Mouse (Mus musculus) midbrain, embryonic 15.5 days (tissue): ENCODE results near the gene Rcan1. TPM values are rescaled to one million over a fixed set of nuclear protein-coding genes. Genes with fewer than 3 reads are reported as not detected.

Experiments used
- ATAC-seq: fragments of 200-750 bp; cut with Nextera tagmentation; replicated peaks from 2 replicates; pipeline ENCODE4 v1.8.0; 2017; ENCODE audit warnings: moderate TSS enrichment
- H3K27ac ChIP-seq: fragments of 300-500 bp; sonication (generic); 2 replicates; pipeline ENCODE4 v1.5.1; 2015; ENCODE audit warnings: mild to moderate bottlenecking, inconsistent platforms
- H3K27me3 ChIP-seq: fragments of 300-500 bp; sonication (generic); replicated peaks from 2 replicates; pipeline ENCODE4 v1.6.1; 2015; ENCODE audit warnings: inconsistent platforms
- H3K36me3 ChIP-seq: fragments of 300-500 bp; sonication (generic); replicated peaks from 2 replicates; pipeline ENCODE4 v1.6.1; 2015; ENCODE audit warnings: inconsistent platforms
- H3K4me1 ChIP-seq: fragments of 300-500 bp; sonication (generic); 2 replicates; pipeline ENCODE4 v1.6.1; 2015; ENCODE audit warnings: inconsistent platforms
- H3K4me2 ChIP-seq: fragments of 300-500 bp; sonication (generic); 2 replicates; pipeline ENCODE4 v1.6.1; 2015; ENCODE audit warnings: inconsistent platforms, mild to moderate bottlenecking, moderate library complexity
- H3K4me3 ChIP-seq: fragments of 300-500 bp; sonication (generic); 2 replicates; pipeline ENCODE4 v1.5.1; 2015; ENCODE audit warnings: mild to moderate bottlenecking, inconsistent platforms
- H3K9ac ChIP-seq: fragments of 300-500 bp; sonication (generic); 2 replicates; pipeline ENCODE4 v1.6.1; 2015; ENCODE audit warnings: mild to moderate bottlenecking, inconsistent platforms
- H3K9me3 ChIP-seq: fragments of 300-500 bp; sonication (generic); 2 replicates; pipeline ENCODE4 v1.6.1; 2016; ENCODE audit warnings: inconsistent platforms
- whole genome bisulfite sequencing: fragments of 180-500 bp; shearing (Covaris S2); methylation state at CpG from one replicate; pipeline ENCODE4 v1.1.7; 2015; ENCODE audit warnings: mixed read lengths; 5-methylcytosine and 5-hydroxymethylcytosine counted together
- polyA plus RNA-seq: library from polyadenylated mRNA; unstranded; fragments of >200 nt; fragmentation: Nextera tagmentation; extraction: Ambion mirVana; gene quantifications from 2 replicates; pipeline ENCODE4 v1.2.1, GENCODE M21; 2015

Gene Rcan1
- polyA plus RNA-seq, 1 experiment from 2014 or later, result 82.1 TPM

GRCm38 (mm10) chr16:92383412-92383811 is 87.3 kb downstream of the Rcan1 start:
- ATAC-seq, result no peak
- no peak overlapping the region for H3K4me3 ChIP-seq
- no peaks in the 10 kb centered on the region for H3K36me3 ChIP-seq
- no peak overlapping the region for H3K4me2 ChIP-seq
- H3K27ac ChIP-seq, result no peak overlapping the region
- H3K9ac ChIP-seq, result no peak overlapping the region
- H3K27me3 ChIP-seq, result no peaks in the 10 kb centered on the region
- peaks cover 7% of the 10 kb centered on the region; the same call in 1 of the 2 replicates for H3K4me1 ChIP-seq
- no peaks in the 10 kb centered on the region for H3K9me3 ChIP-seq

DNA sequence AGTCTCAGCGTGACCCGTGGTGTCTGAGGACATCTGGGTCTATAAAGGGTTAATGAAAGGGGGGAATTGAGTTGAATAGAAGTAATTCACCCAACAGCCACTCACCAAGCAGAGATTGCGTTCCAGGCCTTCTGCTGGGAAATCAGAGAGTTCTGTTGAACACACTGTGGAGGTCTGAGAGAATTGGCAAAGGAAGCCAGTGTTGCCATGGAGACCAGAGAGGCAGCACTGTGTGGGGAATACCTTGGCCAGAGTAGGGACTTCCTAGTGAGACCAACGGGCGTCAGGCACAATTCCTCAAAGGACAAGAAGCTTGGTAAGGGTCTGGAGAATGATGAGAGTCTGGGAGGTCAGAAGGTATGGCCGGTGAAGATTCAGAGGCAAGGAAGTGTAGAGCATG is 88.2 kb downstream of the Rcan1 start:
- 36% methylated on average over 6 of the region's 6 CpGs for WGBS
- H3K9me3 ChIP-seq, result no peaks in the 10 kb centered on the region
- no peak overlapping the region for H3K9ac ChIP-seq
- H3K27ac ChIP-seq, result no peak overlapping the region
- no peak overlapping the region for H3K4me3 ChIP-seq
- no peak overlapping the region for H3K4me2 ChIP-seq
- peaks cover 7% of the 10 kb centered on the region; the same call in 1 of the 2 replicates for H3K4me1 ChIP-seq
- ATAC-seq, result peak; percentile 69; the same call in 1 of the 2 replicates
- no peaks in the 10 kb centered on the region for H3K27me3 ChIP-seq
- no peaks in the 10 kb centered on the region for H3K36me3 ChIP-seq

DNA sequence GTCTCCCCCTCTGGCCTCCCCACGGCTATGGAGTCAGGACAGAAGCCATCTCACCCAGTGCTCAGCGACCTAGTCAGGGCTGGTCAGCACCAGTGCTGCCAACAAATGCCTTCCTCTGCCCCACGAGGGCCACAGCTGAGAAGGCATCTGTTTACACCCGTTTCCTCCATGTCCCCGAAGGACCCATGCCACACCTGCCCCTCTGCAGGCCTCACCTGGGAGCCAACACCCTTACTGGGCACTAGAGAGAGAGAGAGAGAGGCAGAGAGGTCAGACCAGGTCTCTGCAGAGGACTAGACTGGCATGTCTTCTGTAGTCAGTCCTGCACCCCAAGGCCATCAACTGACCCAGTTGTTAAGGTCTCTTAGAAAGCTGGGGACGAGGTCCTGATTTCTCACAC is 89.6 kb downstream of the Rcan1 start:
- no peaks in the 10 kb centered on the region for H3K27me3 ChIP-seq
- 76% methylated on average over 6 of the region's 6 CpGs for WGBS
- no peak for ATAC-seq

GRCm38 (mm10) chr16:92376976-92377375 is 93.7 kb downstream of the Rcan1 start:
- H3K27me3 ChIP-seq, result no peaks in the 10 kb centered on the region
- no peaks in the 10 kb centered on the region for H3K9me3 ChIP-seq
- H3K36me3 ChIP-seq, result no peaks in the 10 kb centered on the region
- H3K27ac ChIP-seq, result no peak overlapping the region
- WGBS, result 94% methylated on average over 6 of the region's 6 CpGs
- no peak overlapping the region for H3K4me3 ChIP-seq
- peaks cover 5% of the 10 kb centered on the region; the same call in 1 of the 2 replicates for H3K4me1 ChIP-seq
- ATAC-seq, result no peak
- H3K9ac ChIP-seq, result no peak overlapping the region
- H3K4me2 ChIP-seq, result no peak overlapping the region

More for the DNA sequence above, 89.6 kb downstream of the Rcan1 start:
- no peak overlapping the region for H3K4me3 ChIP-seq
- H3K36me3 ChIP-seq, result no peaks in the 10 kb centered on the region
- no peak overlapping the region for H3K4me2 ChIP-seq
- peaks cover 7% of the 10 kb centered on the region; the same call in 1 of the 2 replicates for H3K4me1 ChIP-seq
- H3K9me3 ChIP-seq, result no peaks in the 10 kb centered on the region
- H3K9ac ChIP-seq, result no peak overlapping the region
- H3K27ac ChIP-seq, result no peak overlapping the region

GRCm38 (mm10) chr16:92371623-92372022 is 99.0 kb downstream of the Rcan1 start:
- ATAC-seq, result no peak
- Histone ChIP-seq H3K36me3 (no peaks in the 10 kb centered on the region), H3K4me3 (no peak overlapping the region), H3K9me3 (no peaks in the 10 kb centered on the region), H3K27ac (no peak overlapping the region), H3K9ac (no peak overlapping the region), H3K27me3 (no peaks in the 10 kb centered on the region), H3K4me2 (no peak overlapping the region), H3K4me1 (0 out of 2 replicates have a peak, but pooled peaks cover 5% of the 10 kb centered on the region)
- WGBS, result 41% methylated on average over 5 of the region's 5 CpGs

- Histone ChIP-seq H3K9me3 (no peaks in the 10 kb centered on the region), H3K4me3 (no peak overlapping the region), H3K4me2 (no peak overlapping the region), H3K36me3 (no peaks in the 10 kb centered on the region), H3K27ac (no peak overlapping the region), H3K27me3 (no peaks in the 10 kb centered on the region), H3K4me1 (0 out of 2 replicates have a peak, but pooled peaks cover 5% of the 10 kb centered on the region), H3K9ac (no peak overlapping the region)
- WGBS, result 56% methylated on average over 2 of the region's 2 CpGs
- no peak for ATAC-seq
Observed at GRCm38 (mm10) chr16:92369260-92369659, 101.4 kb downstream of the Rcan1 start.

GRCm38 (mm10) chr16:92365477-92365876 is 105.2 kb downstream of the Rcan1 start:
- Histone ChIP-seq H3K27me3 (no peaks in the 10 kb centered on the region), H3K9ac (no peak overlapping the region), H3K4me1 (no peaks in the 10 kb centered on the region), H3K36me3 (no peaks in the 10 kb centered on the region), H3K9me3 (no peaks in the 10 kb centered on the region), H3K4me2 (no peak overlapping the region), H3K27ac (no peak overlapping the region), H3K4me3 (no peak overlapping the region)
- 55% methylated on average over 7 of the region's 7 CpGs for WGBS
- no peak for ATAC-seq

DNA sequence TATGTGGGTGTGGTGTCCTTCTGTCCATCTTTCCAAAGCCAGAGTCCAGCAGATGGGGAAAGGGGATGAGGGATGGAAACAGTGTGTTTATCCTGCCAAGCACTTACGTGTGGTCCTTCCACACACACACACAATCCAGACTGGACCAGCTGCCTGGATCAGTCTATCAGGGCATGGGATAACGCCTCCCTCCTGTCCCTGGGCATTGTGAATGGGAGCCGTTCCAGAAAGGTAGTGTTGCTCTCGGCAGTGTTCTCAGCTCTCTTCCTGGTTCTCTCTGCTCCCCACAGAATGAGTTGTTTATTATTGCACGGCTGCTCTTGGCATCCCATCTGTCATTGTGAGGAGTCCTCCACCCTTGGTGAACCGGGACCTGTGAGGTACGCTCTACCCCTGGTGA is 110.0 kb downstream of the Rcan1 start:
- Histone ChIP-seq H3K9ac (no peak overlapping the region), H3K36me3 (no peaks in the 10 kb centered on the region), H3K27ac (no peak overlapping the region), H3K4me3 (no peak overlapping the region), H3K9me3 (no peaks in the 10 kb centered on the region), H3K4me2 (no peak overlapping the region), H3K27me3 (no peaks in the 10 kb centered on the region), H3K4me1 (peaks cover 3% of the 10 kb centered on the region; the same call in 1 of the 2 replicates)
- ATAC-seq, result no peak
- 82% methylated on average over 7 of the region's 7 CpGs for WGBS

- 0 out of 2 replicates have a peak, but pooled peaks have one; percentile 24 for ATAC-seq
- Histone ChIP-seq H3K4me3 (no peak within 1 kb of the TSS), H3K4me2 (no peak within 1 kb of the TSS), H3K27ac (no peak within 1 kb of the TSS), H3K36me3 (no peaks in the 10 kb centered on the region), H3K9me3 (no peaks in the 10 kb centered on the region), H3K27me3 (no peaks in the 10 kb centered on the region), H3K9ac (no peak within 1 kb of the TSS), H3K4me1 (peaks cover 3% of the 10 kb centered on the region; the same call in 1 of the 2 replicates)
- 66% methylated on average over 9 of the region's 9 CpGs for WGBS
Observed at GRCm38 (mm10) chr16:92359229-92359628, 111.4 kb downstream of the Rcan1 start, which contains the start of gene Kcne1. Gene Kcne1, minus strand, starts transcription at chr16:92359468.

- H3K4me1 ChIP-seq, result peaks cover 3% of the 10 kb centered on the region; the same call in 1 of the 2 replicates
- no peak overlapping the region for H3K27ac ChIP-seq
- 25% methylated on average over 9 of the region's 9 CpGs for WGBS
Observed at GRCm38 (mm10) chr16:92358734-92359133, 111.9 kb downstream of the Rcan1 start.

DNA sequence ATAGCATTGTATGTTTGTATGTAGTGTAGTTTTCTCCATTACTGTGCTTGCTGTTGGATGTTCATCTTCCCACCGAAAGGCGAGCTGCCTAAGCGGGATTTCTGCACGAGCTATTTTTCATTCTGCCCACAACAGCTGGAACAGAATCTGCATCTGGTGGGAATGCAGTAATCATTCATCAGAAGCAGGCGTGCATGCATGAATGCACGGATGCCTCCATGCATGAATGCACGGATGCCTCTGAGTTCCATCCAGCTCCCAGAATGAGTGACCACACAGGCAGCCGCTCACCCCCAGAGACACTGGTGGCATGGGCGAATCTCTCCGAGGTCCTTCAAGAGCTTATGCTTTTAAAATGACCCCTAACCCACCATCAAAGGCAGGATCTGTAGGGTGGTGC is 113.1 kb downstream of the Rcan1 start:
- H3K36me3 ChIP-seq, result no peaks in the 10 kb centered on the region
- no peak overlapping the region for H3K9ac ChIP-seq
- H3K4me3 ChIP-seq, result no peak overlapping the region
- no peak overlapping the region for H3K4me2 ChIP-seq
- no peak for ATAC-seq
- no peak overlapping the region for H3K27ac ChIP-seq
- WGBS, result 24% methylated on average over 10 of the region's 10 CpGs
- H3K4me1 ChIP-seq, result peaks cover 3% of the 10 kb centered on the region; the same call in 1 of the 2 replicates
- no peaks in the 10 kb centered on the region for H3K9me3 ChIP-seq
- H3K27me3 ChIP-seq, result no peaks in the 10 kb centered on the region

More at GRCm38 (mm10) chr16:92358734-92359133, 111.9 kb downstream of the Rcan1 start:
- Histone ChIP-seq H3K27me3 (no peaks in the 10 kb centered on the region), H3K9ac (no peak overlapping the region), H3K4me3 (no peak overlapping the region), H3K36me3 (no peaks in the 10 kb centered on the region), H3K9me3 (no peaks in the 10 kb centered on the region), H3K4me2 (no peak overlapping the region)
- 0 out of 2 replicates have a peak, but pooled peaks have one; percentile 24 for ATAC-seq

DNA sequence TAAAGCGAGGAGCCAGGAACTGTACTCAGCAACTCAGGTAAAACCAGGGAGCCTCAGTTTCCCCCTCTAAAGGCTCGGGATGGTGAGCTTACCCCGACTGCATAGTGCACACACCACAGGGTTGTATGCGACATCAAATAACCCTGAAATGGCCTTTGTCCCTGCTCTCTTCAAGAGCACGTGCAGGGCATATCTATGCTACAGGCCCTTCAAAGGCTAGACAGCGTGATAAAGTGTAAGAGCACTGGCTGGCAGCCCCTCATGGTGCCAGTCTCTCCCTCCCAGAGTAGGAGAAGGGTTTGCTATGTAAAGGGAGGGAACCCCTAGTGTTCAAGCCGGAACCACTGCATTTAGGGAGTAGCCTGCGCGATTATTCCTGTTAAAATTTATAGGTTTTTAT is 113.6 kb downstream of the Rcan1 start:
- ATAC-seq, result no peak
- Histone ChIP-seq H3K36me3 (no peaks in the 10 kb centered on the region), H3K9ac (no peak overlapping the region), H3K27ac (no peak overlapping the region), H3K4me1 (peaks cover 3% of the 10 kb centered on the region; the same call in 1 of the 2 replicates), H3K27me3 (no peaks in the 10 kb centered on the region), H3K4me2 (no peak overlapping the region), H3K9me3 (no peaks in the 10 kb centered on the region), H3K4me3 (no peak overlapping the region)
- 60% methylated on average over 9 of the region's 9 CpGs for WGBS

GRCm38 (mm10) chr16:92355982-92356381 is 114.7 kb downstream of the Rcan1 start:
- WGBS, result 83% methylated on average over 11 of the region's 11 CpGs
- Histone ChIP-seq H3K9ac (no peak overlapping the region), H3K4me2 (no peak overlapping the region)

More at GRCm38 (mm10) chr16:92355982-92356381, 114.7 kb downstream of the Rcan1 start:
- Histone ChIP-seq H3K27ac (no peak overlapping the region), H3K4me3 (no peak overlapping the region), H3K9me3 (no peaks in the 10 kb centered on the region), H3K36me3 (no peaks in the 10 kb centered on the region), H3K4me1 (peaks cover 3% of the 10 kb centered on the region; the same call in 1 of the 2 replicates), H3K27me3 (no peaks in the 10 kb centered on the region)
- ATAC-seq, result no peak
